Mouse (Mus musculus) bone marrow macrophage, adult 2 months (primary cell): Measurements from ENCODE around the gene Kcnk1.

Source experiments
- CTCF ChIP-seq: IDR thresholded peaks from 2 replicates; pipeline ENCODE4 v1.5.1; 2012; ENCODE audit warnings: low read depth, mild to moderate bottlenecking, low read length, moderate library complexity
- POLR2A ChIP-seq: IDR thresholded peaks from 2 replicates; pipeline ENCODE4 v1.6.1; 2012; ENCODE audit warnings: mild to moderate bottlenecking, low read depth, low read length, borderline replicate concordance

- no peak for TF ChIP-seq CTCF
- no peak for TF ChIP-seq POLR2A
Observed at GRCm38 (mm10) chr8:125995101-125995986, at the start of gene Kcnk1.
